Mouse (Mus musculus): ENCODE measurements at regions not wholly inside any gene's neighbourhood (a gene's known extent, or its start where the extent isn't known, plus 50 kb on each side); places are given as distances from the start of the nearest gene placed in this dataset.

DNA sequence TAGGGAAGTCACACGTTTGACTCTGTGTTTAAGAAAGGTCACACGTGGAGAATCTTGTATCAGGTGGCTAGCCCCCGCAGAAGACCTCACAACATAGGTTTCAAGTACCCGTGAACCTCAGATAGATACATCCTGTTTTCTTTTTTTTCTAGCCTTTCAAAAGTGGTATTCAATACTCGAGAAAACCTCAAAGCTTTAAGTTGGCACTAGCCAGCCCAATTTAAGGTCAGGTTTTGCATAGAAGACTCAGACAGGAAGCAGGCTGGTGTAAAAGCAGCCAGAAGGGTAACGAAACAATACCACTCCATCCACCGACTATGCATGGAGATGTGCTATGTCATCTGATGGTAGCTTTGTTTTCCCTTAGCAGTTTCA is 174.8 kb upstream of the Cxcr4 start:
- no peak for TF ChIP-seq POLR2A (IDR thresholded peaks at IDR 0.05; ENCODE audit: low read depth, low read length)
- no peak for TF ChIP-seq CTCF (IDR thresholded peaks at IDR 0.05; ENCODE audit: extremely low read depth, insufficient read length, insufficient replicate concordance, low read depth, low read length)

Data from small intestine, adult 2 months (tissue).